Mouse (Mus musculus) myocyte (in vitro differentiated cells): ENCODE results near the gene Wfikkn2. TPM values are rescaled to one million over a fixed set of nuclear protein-coding genes. Genes with fewer than 3 reads are reported as not detected.

ENCODE experiments used
- H3K27me3 ChIP-seq: one replicate; pipeline ENCODE4 v1.6.1; 2011; ENCODE audit not compliant: control insufficient read depth, insufficient read depth, insufficient read length
- H3K36me3 ChIP-seq: one replicate; pipeline ENCODE4 v1.6.1; 2011; ENCODE audit not compliant: control insufficient read depth, insufficient read depth
- H3K4me2 ChIP-seq: one replicate; pipeline ENCODE4 v1.6.1; 2011; ENCODE audit warnings: low read depth, control low read depth
- H3K4me3 ChIP-seq: one replicate; pipeline ENCODE4 v1.5.1; 2011; ENCODE audit warnings: mild to moderate bottlenecking, control low read depth, moderate library complexity
- H3K79me2 ChIP-seq: one replicate; pipeline ENCODE4 v1.6.1; 2011; ENCODE audit not compliant: control insufficient read depth, insufficient read depth
- H3ac ChIP-seq: one replicate; pipeline ENCODE4 v1.6.1; 2011; ENCODE audit not compliant: control insufficient read depth, insufficient read length
- CEBPB ChIP-seq: IDR thresholded peaks from 2 replicates; pipeline ENCODE4 v1.6.1; 2011; ENCODE audit warnings: mild to moderate bottlenecking, moderate library complexity; ENCODE audit not compliant: poor library complexity, insufficient read depth, severe bottlenecking
- E2F4 ChIP-seq: IDR thresholded peaks from one replicate; pipeline ENCODE4 v1.6.1; 2011; ENCODE audit warnings: mild to moderate bottlenecking, control low read depth, moderate library complexity; ENCODE audit not compliant: insufficient read depth
- MAX ChIP-seq: IDR thresholded peaks from one replicate; pipeline ENCODE4 v1.6.1; 2011; ENCODE audit warnings: low read depth, mild to moderate bottlenecking, control low read depth
- MYOD1 ChIP-seq, 3 experiments: IDR thresholded peaks; one replicate each; pipeline ENCODE4 v1.6.1; 2011; ENCODE audit warnings: control low read depth in 2 of 3, low read depth in 2 of 3, mild to moderate bottlenecking in 2 of 3, moderate library complexity in 1 of 3; ENCODE audit not compliant: insufficient read length in 2 of 3, control insufficient read depth in 1 of 3
- MYOG ChIP-seq, 3 experiments: IDR thresholded peaks; one replicate each; pipeline ENCODE4 v1.6.1; 2011; ENCODE audit warnings: control low read depth in 2 of 3, low read depth in 2 of 3, mild to moderate bottlenecking in 2 of 3; ENCODE audit not compliant: insufficient read length in 2 of 3, control insufficient read depth in 1 of 3, insufficient read depth in 1 of 3
- POLR2A ChIP-seq: IDR thresholded peaks from one replicate; pipeline ENCODE4 v1.6.1; 2011; ENCODE audit warnings: low read depth, mild to moderate bottlenecking, control low read depth, moderate library complexity; ENCODE audit not compliant: insufficient read length
- POLR2AphosphoS2 ChIP-seq: IDR thresholded peaks from one replicate; pipeline ENCODE4 v1.6.1; 2011; ENCODE audit warnings: low read depth, control low read depth; ENCODE audit not compliant: insufficient read length
- REST ChIP-seq: IDR thresholded peaks from one replicate; pipeline ENCODE4 v1.6.1; 2011; ENCODE audit warnings: mild to moderate bottlenecking, control low read depth, moderate library complexity; ENCODE audit not compliant: insufficient read depth, insufficient read length
- SRF ChIP-seq: IDR thresholded peaks from one replicate; pipeline ENCODE4 v1.6.1; 2011; ENCODE audit warnings: low read depth; ENCODE audit not compliant: control insufficient read depth, insufficient read length
- TCF12 ChIP-seq: IDR thresholded peaks from one replicate; pipeline ENCODE4 v1.6.1; 2011; ENCODE audit warnings: mild to moderate bottlenecking, control low read depth; ENCODE audit not compliant: poor library complexity, insufficient read depth, severe bottlenecking
- TCF3 ChIP-seq: IDR thresholded peaks from one replicate; pipeline ENCODE4 v1.6.1; 2011; ENCODE audit warnings: low read depth, control low read depth; ENCODE audit not compliant: insufficient read length
- USF1 ChIP-seq: IDR thresholded peaks from one replicate; pipeline ENCODE4 v1.6.1; 2011; ENCODE audit warnings: low read depth, mild to moderate bottlenecking, control low read depth, moderate library complexity
- polyA plus RNA-seq: library from polyadenylated mRNA; unstranded; fragments of >200 nt; fragmentation: generic; extraction: Trizol; gene quantifications from one replicate; pipeline ENCODE4 v1.2.1, GENCODE M21; 2012; ENCODE audit warnings: missing spikeins

The Wfikkn2 gene
- polyA plus RNA-seq, 1 experiment: 0.80 TPM

- Histone ChIP-seq H3ac (no peak overlapping the region), H3K4me3 (no peak overlapping the region), H3K36me3 (no peaks in the 10 kb centered on the region), H3K79me2 (no peaks in the 10 kb centered on the region), H3K4me2 (no peak overlapping the region), H3K27me3 (no peaks in the 10 kb centered on the region)
- TF ChIP-seq USF1 (no peak), REST (no peak), TCF12 (no peak), POLR2A (no peak), SRF (no peak), TCF3 (no peak), MAX (no peak), MYOG (IDR thresholded peaks at IDR 0.05; ENCODE audit: control insufficient read depth in 1 of 3, insufficient read depth in 1 of 3, insufficient read length in 2 of 3, low read depth in 2 of 3) (no peak), CEBPB (no peak), POLR2AphosphoS2 (no peak), MYOD1 (IDR thresholded peaks at IDR 0.05; ENCODE audit: control insufficient read depth in 1 of 3, insufficient read length in 2 of 3, low read depth in 2 of 3) (no peak)
Observed at GRCm38 (mm10) chr11:94246789-94247061, 920 bp upstream of the Wfikkn2 start.

GRCm38 (mm10) chr11:94244385-94244784 is 1.4 kb downstream of the Wfikkn2 start:
- Histone ChIP-seq H3K79me2 (no peaks in the 10 kb centered on the region), H3K4me2 (no peak overlapping the region), H3K27me3 (no peaks in the 10 kb centered on the region), H3K4me3 (no peak overlapping the region), H3K36me3 (no peaks in the 10 kb centered on the region), H3ac (no peak overlapping the region)
- TF ChIP-seq MYOD1 (IDR thresholded peaks at IDR 0.05; ENCODE audit: control insufficient read depth in 1 of 3, insufficient read length in 2 of 3, low read depth in 2 of 3) (no peak), MYOG (IDR thresholded peaks at IDR 0.05; ENCODE audit: control insufficient read depth in 1 of 3, insufficient read depth in 1 of 3, insufficient read length in 2 of 3, low read depth in 2 of 3) (no peak), MAX (no peak), USF1 (no peak), TCF12 (no peak), E2F4 (no peak), REST (no peak), CEBPB (no peak), POLR2AphosphoS2 (no peak), SRF (no peak), TCF3 (no peak)

DNA sequence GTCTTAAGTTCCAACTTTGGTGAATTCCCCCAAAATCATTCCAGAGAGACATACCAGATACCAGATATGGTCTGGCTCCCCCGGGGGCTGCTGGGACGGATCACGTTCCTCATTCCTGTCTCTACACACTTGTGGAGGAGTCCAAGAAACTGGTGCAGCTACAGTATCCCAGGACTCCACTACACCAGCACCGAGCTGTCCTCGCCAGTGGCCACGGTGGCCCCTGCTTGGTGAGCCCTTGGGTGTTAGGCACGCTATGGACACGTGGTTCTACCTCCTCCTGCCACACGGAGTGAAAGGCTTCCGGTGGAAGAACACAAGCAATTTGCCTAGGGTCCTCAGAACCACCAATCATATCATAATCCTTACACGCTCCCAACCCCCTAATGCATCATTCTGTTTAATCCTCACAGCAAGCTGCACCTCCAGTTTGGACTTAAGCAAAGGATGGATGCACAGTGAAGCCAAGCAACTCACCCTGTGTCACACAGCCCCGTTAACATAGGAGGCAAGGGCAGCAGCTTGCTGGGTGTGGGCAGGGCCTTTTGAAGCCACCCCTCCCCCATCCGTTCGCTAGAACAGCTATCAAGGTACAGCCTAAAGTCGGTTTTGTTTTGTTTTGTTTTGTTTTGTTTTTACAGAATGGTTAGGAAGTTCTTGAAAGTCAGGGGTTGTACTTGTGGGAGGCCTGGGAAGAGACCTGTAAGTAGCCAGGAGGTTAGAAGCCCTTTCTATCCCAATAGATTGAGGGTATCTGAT is 2.2 kb downstream of the Wfikkn2 start:
- no peak overlapping the region for H3K4me2 ChIP-seq
- no peaks in the 10 kb centered on the region for H3K79me2 ChIP-seq
- H3ac ChIP-seq: no peak overlapping the region
- H3K4me3 ChIP-seq: no peak overlapping the region
- no peaks in the 10 kb centered on the region for H3K36me3 ChIP-seq
- no peaks in the 10 kb centered on the region for H3K27me3 ChIP-seq
- TF ChIP-seq POLR2A: no peak

DNA sequence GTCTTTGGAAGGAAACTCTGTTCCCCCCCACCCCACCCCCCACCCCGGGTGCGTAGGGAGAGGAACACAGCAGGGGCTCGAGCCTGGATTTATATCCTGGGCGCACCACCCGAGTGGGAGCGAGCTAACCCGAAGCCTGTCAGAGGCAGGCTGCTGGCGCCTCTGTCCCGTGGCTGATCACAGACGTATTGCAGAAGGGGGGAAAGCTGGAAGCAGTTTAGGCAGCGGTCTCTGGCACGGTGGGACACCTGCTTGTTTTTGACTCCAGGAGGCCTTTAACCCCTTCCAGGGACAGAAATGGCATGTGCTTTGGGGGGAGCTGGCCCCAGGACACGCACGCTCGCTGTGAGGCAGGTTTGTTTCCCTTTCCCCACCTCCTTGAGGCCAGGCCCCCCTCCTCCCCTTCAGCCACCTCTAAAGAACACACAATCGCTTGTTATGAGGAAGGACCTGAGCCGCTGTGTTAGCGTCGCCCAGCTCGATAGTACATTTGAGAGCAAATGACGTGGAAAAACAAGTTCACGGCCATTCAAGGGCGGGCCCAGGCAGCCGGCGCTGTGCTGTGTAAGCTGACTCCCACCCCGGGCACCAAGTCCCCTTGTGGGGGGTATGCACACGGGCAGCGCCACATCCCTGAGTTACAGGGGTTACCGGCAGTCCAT is 2.9 kb downstream of the Wfikkn2 start:
- H3K36me3 ChIP-seq: no peaks in the 10 kb centered on the region
- H3K4me3 ChIP-seq: no peak overlapping the region
- H3K79me2 ChIP-seq: no peaks in the 10 kb centered on the region

GRCm38 (mm10) chr11:94239706-94240105 is 6.1 kb downstream of the Wfikkn2 start:
- no peak overlapping the region for H3K4me2 ChIP-seq
- no peaks in the 10 kb centered on the region for H3K36me3 ChIP-seq
- no peaks in the 10 kb centered on the region for H3K27me3 ChIP-seq
- H3ac ChIP-seq: no peak overlapping the region
- no peak overlapping the region for H3K4me3 ChIP-seq
- no peaks in the 10 kb centered on the region for H3K79me2 ChIP-seq
- TF ChIP-seq E2F4 (no peak), MYOD1 (IDR thresholded peaks at IDR 0.05; ENCODE audit: control insufficient read depth in 1 of 3, insufficient read length in 2 of 3, low read depth in 2 of 3) (peak in 1 of 3 experiments; percentile 58), MYOG (IDR thresholded peaks at IDR 0.05; ENCODE audit: control insufficient read depth in 1 of 3, insufficient read depth in 1 of 3, insufficient read length in 2 of 3, low read depth in 2 of 3) (peak in 1 of 3 experiments; percentile 80), POLR2AphosphoS2 (no peak), REST (no peak), TCF3 (no peak)

More for the DNA sequence above, 2.9 kb downstream of the Wfikkn2 start:
- Histone ChIP-seq H3ac (no peak overlapping the region), H3K4me2 (no peak overlapping the region), H3K27me3 (no peaks in the 10 kb centered on the region)
- TF ChIP-seq TCF3 (no peak), POLR2AphosphoS2 (no peak), E2F4 (no peak), MAX (no peak), CEBPB (no peak), MYOG (IDR thresholded peaks at IDR 0.05; ENCODE audit: control insufficient read depth in 1 of 3, insufficient read depth in 1 of 3, insufficient read length in 2 of 3, low read depth in 2 of 3) (no peak), MYOD1 (IDR thresholded peaks at IDR 0.05; ENCODE audit: control insufficient read depth in 1 of 3, insufficient read length in 2 of 3, low read depth in 2 of 3) (no peak), SRF (no peak), TCF12 (no peak), REST (no peak), POLR2A (no peak), USF1 (no peak)
